In genomic region chr6:32203389-32203788, GRCm38 (mm10) we compare ENCODE assay signal across 15 mouse cellular contexts.
DNase-seq lines count a peak whose midpoint lies in the region; ATAC-seq lines count a peak whose summit lies in the region.
"Had no signal": no experiment of that assay in that cellular context is flagged by ENCODE, and none has a peak within 500 bp of the region (broad histone marks: within the 10 kb centered on the region; RNA-seq: fewer than 3 reads in every experiment).

No protein-coding gene starts in this region.

- no peak overlapping the region for H3K9ac ChIP-seq in heart, embryonic 11.5 days (ENCODE audit: low read depth, low read length)
- H3K9ac ChIP-seq: liver, embryonic 14.5 days had no signal

- no peaks in the 10 kb centered on the region for H3K9me3 ChIP-seq in heart, embryonic 11.5 days (replicated peaks; ENCODE audit: control insufficient read depth, low read length)
- H3K9me3 ChIP-seq: G1E had no signal

- intact Hi-C loops in left cerebral cortex, postnatal 4 days (cut with DNase I): no loop called here
- intact Hi-C loops in left cerebral cortex, postnatal 36 days (cut with DNase I): no loop called here
- intact Hi-C loops in heart, postnatal 36 days (cut with DNase I): loop anchor here (5.0 kb wide), 1 partner anchor 389 kb away; no protein-coding TSS in a partner anchor

- H3K36me3 ChIP-seq in heart, embryonic 11.5 days (ENCODE audit: control insufficient read depth, insufficient read depth, low read length): no peaks in the 10 kb centered on the region
- H3K36me3 ChIP-seq: G1E had no signal

- peak; percentile 95 for DNase-seq in heart, adult 11 months
- peak; percentile 43 for DNase-seq in left cerebral cortex, postnatal 4 days
- DNase-seq in left cerebral cortex, postnatal 36 days (ENCODE audit: low spot score in 2 of 2): no peak
- DNase-seq in heart, postnatal 36 days: peak; percentile 24 to 37
- DNase-seq in retina, postnatal 1 day: peak; percentile 26
- DNase-seq in c-Kit-positive CD71-positive TER-119-positive erythroid progenitor cells, embryonic 14.5 days (ENCODE audit: low spot score): no peak
- DNase-seq: cerebellum, adult 2 months; layer of hippocampus, adult 9-11 months; right cerebral cortex, postnatal 25 days; thymus, postnatal 14 days had no signal

- no peak overlapping the region for H3K27ac ChIP-seq in heart, embryonic 11.5 days (ENCODE audit: low read depth, low read length)
- H3K27ac ChIP-seq: liver, embryonic 14.5 days had no signal

- ATAC-seq in heart, embryonic 11.5 days (replicated peaks; ENCODE audit: insufficient number of reproducible peaks, low FRiP score, low TSS enrichment): no peak
- ATAC-seq: inflammation-experienced regulatory T-cells, adult 6 months had no signal

- 46% methylated on average over 4 of the region's 4 CpGs for WGBS in heart, embryonic 11.5 days (ENCODE audit: insufficient replicate concordance)

- H3K4me1 ChIP-seq in heart, embryonic 11.5 days (ENCODE audit: control insufficient read depth, insufficient read depth, low read length): no peaks in the 10 kb centered on the region

- no peak overlapping the region for H3K4me3 ChIP-seq in heart, embryonic 11.5 days (ENCODE audit: low read depth, low read length)
- H3K4me3 ChIP-seq: erythroblast, embryonic 14.5 days had no signal

- H3K27me3 ChIP-seq in heart, embryonic 11.5 days (ENCODE audit: control insufficient read depth, insufficient read depth, low read length): no peaks in the 10 kb centered on the region

- no peak overlapping the region for H3K4me2 ChIP-seq in heart, embryonic 11.5 days

Comparison
In these comparisons a context has a peak if more than half of its experiments do, and no peak if none do; other contexts are left out.
1. DNase-seq: peak in heart, adult 11 months (single experiment), left cerebral cortex, postnatal 4 days (single experiment), heart, postnatal 36 days (2 of 2) and retina, postnatal 1 day (single experiment); none in left cerebral cortex, postnatal 36 days (0 of 2) and c-Kit-positive CD71-positive TER-119-positive erythroid progenitor cells, embryonic 14.5 days (single experiment).